Mouse (Mus musculus) c-Kit-positive CD71-positive TER-119-positive erythroid progenitor cells, embryonic 14.5 days (primary cell): ENCODE results near the gene Hmgn3.
"Not testable (repeated sequence)": the region's sequence is repeated elsewhere in the genome, so short reads cannot be mapped to it uniquely, and the experiment has no call there.

Experiments
- DNase-seq: peaks from one replicate; pipeline ENCODE4 v3.0.0-alpha.2; 2013; ENCODE audit warnings: low spot score

Hmgn3 gene

GRCm38 (mm10) chr9:83146446-83147188 is at the start of gene Hmgn3:
Gene Hmgn3 (minus strand): TSS chr9:83146685.
- peak; percentile 2 for DNase-seq

- no peak for DNase-seq
Observed at GRCm38 (mm10) chr9:83195765-83196164, 49.3 kb upstream of the Hmgn3 start.

GRCm38 (mm10) chr9:83195007-83195406 is 48.5 kb upstream of the Hmgn3 start:
- no peak for DNase-seq

DNA sequence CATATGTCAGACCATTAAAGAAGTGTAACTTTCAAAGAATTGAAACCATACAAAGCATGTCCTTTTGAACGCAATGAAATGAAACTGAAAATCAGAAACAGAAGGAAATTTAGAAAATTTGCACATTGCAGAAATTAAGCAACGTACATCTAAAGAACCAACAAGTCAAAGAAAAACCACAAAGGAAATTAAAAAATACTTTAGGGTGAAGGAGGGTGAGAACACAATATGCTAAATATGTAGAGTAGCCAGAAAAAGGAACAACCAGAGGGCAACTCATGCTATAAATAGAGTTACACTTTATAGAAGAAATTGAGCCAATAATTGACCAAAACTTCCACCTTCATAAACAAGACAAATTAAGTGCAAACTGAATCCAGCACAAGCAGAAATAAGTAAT is 41.3 kb upstream of the Hmgn3 start:
- no peak for DNase-seq

DNA sequence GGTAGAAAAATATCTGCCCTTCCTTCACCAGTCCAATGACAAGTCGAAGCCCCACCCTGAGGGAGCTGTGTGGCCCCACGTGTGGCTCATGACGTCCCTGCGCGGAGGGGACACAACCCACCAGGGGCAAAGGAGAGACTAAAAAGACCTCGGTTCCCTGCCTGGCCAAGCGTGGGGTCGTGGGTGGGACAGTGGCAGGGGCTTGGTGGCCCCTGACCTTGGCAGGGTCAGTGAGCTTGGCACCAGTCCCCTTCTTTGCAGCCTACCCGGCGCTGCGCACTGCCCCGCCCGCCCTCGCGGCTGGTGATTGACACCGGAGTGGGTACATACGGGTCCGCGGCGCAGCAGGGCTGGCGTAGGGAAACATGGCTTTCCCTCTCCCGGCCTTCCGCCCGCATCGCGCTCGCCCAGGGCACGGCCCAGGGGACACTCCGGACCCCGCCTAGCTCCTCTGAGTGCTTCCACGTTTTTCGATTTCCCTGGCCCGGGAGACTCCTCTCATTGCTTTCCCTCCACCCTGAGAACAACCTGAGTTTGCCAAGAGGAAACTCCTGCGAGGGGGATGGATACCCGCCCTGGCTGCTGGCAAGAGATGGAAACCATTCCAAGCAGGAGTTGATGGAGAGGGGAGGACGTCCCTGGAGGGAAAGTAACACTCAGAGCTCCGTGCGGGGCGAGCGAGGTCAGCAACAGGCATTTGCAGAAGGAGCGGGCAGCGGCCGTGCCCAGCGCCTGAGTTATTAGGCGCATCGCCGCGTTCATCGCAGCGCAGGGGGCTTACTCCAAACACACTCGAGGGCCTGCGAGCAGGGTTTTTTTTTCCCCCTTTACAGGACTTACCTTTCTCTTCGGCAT is 667 bp downstream of the Hmgn3 start:
- no peak for DNase-seq

- no peak for DNase-seq
Observed at GRCm38 (mm10) chr9:83129831-83130230, 16.7 kb downstream of the Hmgn3 start.

GRCm38 (mm10) chr9:83127840-83128239 is 18.6 kb downstream of the Hmgn3 start:
- DNase-seq, result no peak

DNA sequence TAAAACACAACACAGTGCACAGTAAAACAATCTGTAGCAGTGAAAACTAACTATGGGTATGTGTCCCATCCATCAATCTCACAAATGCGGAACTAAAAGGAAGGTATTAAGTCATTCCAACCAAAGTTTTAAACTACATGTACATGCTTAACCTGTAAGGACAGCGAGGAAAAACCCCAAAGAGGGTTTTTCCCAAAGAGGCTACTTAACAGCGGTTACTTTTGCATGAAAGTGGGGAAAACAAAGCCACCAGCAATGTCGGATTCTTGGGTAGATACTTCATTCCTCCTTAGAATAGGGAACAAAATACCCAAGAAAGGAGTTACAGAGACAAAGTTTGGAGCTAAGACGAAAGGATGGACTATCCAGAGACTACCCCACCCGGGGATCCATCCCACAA is 20.0 kb downstream of the Hmgn3 start:
- not testable (repeated sequence) for DNase-seq

GRCm38 (mm10) chr9:83119211-83119610 is 27.3 kb downstream of the Hmgn3 start:
- no peak for DNase-seq

DNA sequence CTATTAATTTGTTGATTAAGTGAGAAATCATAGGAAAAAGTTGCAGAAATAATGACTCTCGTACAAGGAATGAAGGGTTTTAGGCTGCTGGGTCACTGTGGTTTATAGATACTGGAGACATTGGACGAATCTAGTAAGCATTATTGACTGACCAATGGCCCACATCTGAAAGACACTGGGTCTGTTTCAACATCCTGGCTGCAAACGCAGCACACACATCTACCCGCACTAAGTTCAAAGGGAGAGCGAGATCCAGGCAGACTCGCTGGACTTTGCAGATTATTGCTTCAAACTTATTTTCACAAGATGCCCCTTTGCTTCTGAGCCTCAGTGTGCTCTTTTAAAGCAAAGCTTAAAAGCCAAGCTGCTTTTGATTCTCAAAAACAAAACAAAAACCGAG is 29.0 kb downstream of the Hmgn3 start:
- no peak for DNase-seq

- no peak for DNase-seq
Observed at GRCm38 (mm10) chr9:83116774-83117474, 29.6 kb downstream of the Hmgn3 start.

DNA sequence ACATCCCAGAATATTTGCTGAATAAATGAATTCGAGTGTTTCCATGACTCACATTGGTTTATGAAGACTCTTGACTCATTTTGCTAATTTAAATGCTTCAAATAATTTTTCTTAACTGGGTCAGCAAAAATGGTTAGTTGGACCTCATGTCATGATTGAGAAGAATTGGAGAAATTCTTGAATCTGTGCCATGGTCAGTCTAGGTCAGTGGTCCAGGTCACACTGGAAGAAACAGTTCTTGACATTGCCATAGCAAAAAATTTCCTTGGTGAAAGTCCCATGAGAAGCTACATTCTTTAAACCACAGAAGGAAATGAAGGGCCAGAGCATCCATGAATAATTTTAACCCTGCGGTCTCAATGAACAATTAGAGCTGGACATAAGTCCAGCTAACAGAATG is 30.8 kb downstream of the Hmgn3 start:
- DNase-seq, result no peak

DNA sequence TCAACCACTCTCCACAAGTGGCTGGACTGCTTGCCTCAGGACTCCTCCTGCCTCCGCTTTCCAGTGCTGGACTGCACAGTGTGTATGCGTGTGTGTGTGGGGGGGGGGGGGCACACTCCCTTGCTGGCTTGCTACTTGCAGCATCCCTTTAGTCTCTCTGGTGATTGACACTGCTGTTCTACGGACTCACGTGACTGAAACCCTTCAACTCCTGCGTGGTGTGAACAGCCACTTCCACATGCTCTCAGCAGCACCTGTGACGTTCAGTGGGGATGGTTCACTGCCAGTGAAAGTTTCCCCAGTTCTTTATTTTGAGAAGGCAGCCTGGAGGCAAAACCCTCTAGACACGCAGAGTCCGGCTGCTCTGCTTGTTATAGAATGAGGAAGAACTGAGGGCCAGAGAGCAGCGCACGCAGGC is 32.7 kb downstream of the Hmgn3 start:
- DNase-seq, result no peak

DNA sequence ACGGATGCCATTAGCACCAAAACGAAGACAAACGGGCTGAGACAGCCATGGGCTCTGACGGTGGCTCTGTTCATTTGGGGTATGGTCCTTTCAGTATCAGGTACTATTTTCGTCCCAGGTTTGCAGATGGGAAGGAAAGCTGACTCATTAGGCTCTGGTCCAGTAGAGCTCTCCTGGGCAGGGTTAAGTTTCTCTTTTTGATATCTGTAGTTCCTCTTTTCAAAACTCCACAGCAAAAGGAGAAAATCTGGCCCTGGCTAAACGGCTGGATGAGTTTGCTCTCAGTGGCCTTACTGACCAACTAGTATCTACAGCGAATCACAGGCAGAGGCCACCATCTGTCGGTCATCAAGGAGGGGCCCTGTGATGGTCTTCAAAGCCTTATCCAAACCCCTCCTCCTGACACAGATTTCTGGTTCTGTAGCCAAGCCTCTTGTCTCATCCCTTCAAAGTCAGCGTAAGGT is 34.1 kb downstream of the Hmgn3 start:
- DNase-seq, result no peak

DNA sequence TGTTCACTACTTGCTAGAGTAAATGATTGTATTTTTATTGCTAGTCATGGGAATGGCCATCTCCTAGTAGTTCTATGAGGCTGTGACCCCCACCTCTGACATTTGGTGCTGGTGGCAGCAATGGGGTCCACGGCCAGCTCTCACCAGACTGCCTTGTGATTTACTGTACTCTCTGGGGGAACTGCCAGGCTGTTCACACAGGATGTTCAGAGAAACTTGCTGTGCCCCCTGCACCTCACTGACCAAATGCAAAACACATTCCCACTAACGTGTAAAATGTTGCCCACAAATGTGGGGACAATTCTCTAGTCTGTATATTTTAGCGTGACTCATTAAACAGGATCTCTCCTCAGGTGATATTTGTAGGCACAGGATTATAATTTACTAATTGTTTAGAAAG is 34.7 kb downstream of the Hmgn3 start:
- DNase-seq, result no peak

GRCm38 (mm10) chr9:83111117-83111686 is 35.3 kb downstream of the Hmgn3 start:
- DNase-seq, result no peak

DNA sequence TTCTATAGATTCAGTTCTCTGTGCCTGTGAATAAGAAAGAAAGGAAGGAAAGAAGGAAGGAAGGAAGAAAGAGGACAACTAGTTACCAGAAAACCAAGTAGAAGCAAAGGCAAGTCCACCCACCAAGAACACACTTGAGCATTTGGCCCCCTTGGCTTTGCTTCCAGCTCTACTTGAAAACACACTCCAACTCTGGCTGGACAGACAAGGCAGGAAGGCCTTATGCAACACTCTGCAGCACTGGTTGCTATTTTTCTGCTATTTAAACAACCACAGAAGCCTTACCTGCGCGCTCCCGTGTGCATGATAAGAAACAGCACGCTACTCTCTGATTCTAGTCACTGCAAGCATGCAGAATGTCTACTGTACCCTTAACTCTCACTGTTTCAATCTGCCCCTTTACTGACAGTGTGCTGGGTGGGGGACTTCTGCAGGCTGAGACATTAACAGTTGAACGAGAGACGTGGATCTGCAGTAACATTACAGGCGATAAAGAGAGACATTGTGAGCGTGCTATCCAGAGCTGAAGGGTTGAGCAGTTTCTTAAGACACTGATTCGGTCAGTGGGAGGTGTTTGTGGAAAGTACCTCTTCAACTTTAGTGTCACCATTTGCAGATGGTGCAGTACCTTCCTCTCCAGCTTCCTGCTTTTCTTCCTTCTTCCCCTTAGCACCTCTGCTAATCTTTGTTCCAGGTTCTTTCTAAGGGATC is 35.9 kb downstream of the Hmgn3 start:
- DNase-seq, result no peak

GRCm38 (mm10) chr9:83109705-83110104 is 36.8 kb downstream of the Hmgn3 start:
- no peak for DNase-seq

DNA sequence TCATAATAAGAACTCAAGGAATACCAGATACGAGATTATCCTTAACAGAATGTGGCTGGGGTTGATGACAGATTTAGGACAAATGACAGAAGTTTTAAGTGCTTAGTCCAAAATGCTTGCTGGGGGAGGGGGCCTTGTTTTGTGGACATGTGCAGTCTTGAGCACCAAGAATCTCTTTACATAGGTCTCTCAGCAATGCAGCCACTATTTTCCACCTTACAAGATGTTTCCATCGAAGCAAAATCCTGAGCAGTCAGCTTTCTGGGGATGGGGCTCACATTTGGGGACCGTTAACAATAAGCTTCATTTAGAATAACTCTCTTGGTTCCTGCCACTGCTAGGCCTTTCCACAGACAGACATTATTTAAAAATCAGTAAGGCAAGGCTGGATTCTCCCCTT is 37.7 kb downstream of the Hmgn3 start:
- DNase-seq, result no peak

GRCm38 (mm10) chr9:83103785-83104184 is 42.7 kb downstream of the Hmgn3 start:
- no peak for DNase-seq

DNA sequence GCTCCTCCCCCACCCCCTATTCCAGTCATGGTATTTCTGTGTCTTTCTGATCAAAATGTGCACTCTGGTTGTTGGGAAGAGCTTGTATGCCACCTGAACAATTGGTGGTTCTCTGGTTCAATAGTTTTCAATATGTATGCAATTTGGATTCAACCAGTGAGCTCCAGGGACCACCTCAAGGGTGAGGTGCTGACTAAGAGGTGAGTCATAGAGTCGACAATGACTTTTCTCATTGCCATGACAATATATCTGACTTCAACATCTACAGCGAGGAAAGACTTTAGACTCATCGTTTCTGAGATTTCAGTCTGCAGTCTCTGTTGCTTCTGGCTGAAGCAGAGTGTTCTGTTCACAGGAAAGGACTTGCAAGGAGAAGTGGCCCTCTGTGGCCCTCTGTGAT is 44.8 kb downstream of the Hmgn3 start:
- no peak for DNase-seq

DNA sequence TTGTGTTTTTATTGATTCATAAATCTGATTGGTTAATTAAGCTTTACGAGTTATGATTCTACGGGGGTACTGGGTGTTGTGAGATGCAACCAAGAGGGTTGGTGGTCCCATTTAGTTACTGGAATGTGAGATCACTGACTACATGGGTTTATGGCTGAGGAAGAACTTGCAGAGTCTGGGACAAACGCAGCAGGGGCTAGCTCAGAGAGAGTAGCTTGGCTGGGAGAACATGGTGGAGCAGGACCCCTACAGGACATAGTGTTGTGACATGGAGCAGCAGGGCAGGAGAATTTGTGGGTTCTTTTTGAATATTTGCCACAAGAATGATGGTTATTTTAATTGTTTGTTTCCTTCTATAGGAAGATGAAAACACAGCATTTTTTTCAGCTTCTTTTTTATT is 45.7 kb downstream of the Hmgn3 start:
- DNase-seq, result no peak
